In the genomic region with DNA sequence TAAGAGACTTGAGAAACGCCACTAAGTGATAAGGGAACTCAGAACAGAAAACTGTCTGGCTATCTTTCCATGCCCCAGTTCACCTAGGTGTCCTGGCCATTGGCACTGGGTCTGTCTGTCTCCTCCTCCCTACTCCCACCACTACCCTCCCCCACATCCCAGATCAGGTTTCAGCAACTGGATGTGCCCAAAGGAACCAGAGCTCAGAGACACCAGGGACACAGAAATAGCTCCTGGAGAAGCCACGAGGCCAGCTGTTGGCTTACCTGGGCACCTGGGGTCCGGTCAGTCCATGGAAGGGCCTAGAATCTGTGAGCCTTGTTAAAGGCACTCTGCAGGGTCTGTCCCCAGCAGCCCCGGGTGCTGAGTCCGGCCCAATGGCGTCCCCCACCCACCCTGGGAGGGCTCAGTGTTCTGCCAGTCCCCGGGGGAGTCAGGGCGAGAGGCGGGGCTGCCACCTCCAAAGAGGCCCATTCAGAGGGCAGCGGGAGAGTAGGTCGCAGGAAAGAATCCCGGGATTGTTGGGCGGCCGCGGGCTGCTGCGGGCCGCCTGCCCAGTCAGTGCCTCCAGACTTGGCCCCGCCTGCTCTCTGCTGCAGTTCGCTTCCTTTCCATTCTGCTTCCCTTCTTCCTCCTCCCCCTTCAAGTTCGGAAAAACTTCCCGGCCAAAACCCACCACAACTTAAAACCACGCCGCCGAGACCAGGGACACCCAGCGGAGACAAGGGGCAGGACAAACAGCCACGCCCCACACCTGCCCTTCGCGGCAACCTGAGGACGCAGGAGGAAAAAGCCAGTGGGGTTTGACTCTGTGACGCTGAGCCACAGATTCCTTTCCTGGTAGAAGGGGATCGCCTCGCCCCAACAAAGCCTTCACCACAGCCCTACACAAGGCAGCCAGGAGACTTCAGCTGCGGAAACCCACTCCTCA, we compare ENCODE assay signal across 8 mouse cellular contexts.
DNase-seq lines count a peak whose midpoint lies in the region; ATAC-seq and TF ChIP-seq lines count a peak whose summit lies in the region.

No protein-coding gene starts in this region.

- peak; percentile 67 for DNase-seq in cerebellum, adult 9-11 months
- DNase-seq in frontal cortex, postnatal 10 days (ENCODE audit: low spot score in 2 of 2): peak; percentile 71 to 75
- DNase-seq in heart, postnatal 4 days: peak; percentile 83
- DNase-seq in layer of hippocampus, adult 8-10 months (ENCODE audit: low spot score in 2 of 2): peak; percentile 75 to 82
- DNase-seq in lung, adult 18-20 months: peak; percentile 80 to 86
- peak; percentile 51 for DNase-seq in urinary bladder, adult 2 months (ENCODE audit: low spot score)

- no peaks in the 10 kb centered on the region for H3K9me3 ChIP-seq in ES-Bruce4 (replicated peaks; ENCODE audit: control insufficient read depth, insufficient read depth, low read length, poor library complexity, severe bottlenecking)
- H3K9me3 ChIP-seq in neural tube, embryonic 15.5 days (replicated peaks): no peaks in the 10 kb centered on the region

- TF ChIP-seq CTCF in ES-Bruce4 (IDR thresholded peaks at IDR 0.05; ENCODE audit: low read depth, low read length): no peak

- peak; percentile 80 for ATAC-seq in neural tube, embryonic 15.5 days (ENCODE audit: low FRiP score)

- H3K4me2 ChIP-seq in neural tube, embryonic 15.5 days: peak overlapping the region; percentile 88

- peak overlapping the region; percentile 38; the same call in 1 of the 2 replicates for H3K27ac ChIP-seq in ES-Bruce4 (ENCODE audit: insufficient read depth, low read length)
- H3K27ac ChIP-seq in neural tube, embryonic 15.5 days (replicated peaks): peak overlapping the region; percentile 79

- no peak for TF ChIP-seq POLR2A in ES-Bruce4 (IDR thresholded peaks at IDR 0.05; ENCODE audit: insufficient read depth, low read length)

- TF ChIP-seq EP300 in ES-Bruce4 (IDR thresholded peaks at IDR 0.05; ENCODE audit: insufficient read depth, low read depth, low read length): no peak

- no peaks in the 10 kb centered on the region for H3K27me3 ChIP-seq in ES-Bruce4 (ENCODE audit: control insufficient read depth, insufficient read depth, low read length, poor library complexity, severe bottlenecking)
- no peaks in the 10 kb centered on the region for H3K27me3 ChIP-seq in neural tube, embryonic 15.5 days (replicated peaks)

- under 1% methylated on average over 32 of the region's 33 CpGs for WGBS in neural tube, embryonic 15.5 days

- H3K9ac ChIP-seq in ES-Bruce4 (ENCODE audit: low read depth, poor library complexity, severe bottlenecking): peak overlapping the region; percentile 44; the same call in 1 of the 2 replicates
- H3K9ac ChIP-seq in neural tube, embryonic 15.5 days (replicated peaks): peak overlapping the region; percentile 53

- peak overlapping the region; percentile 27 for H3K4me3 ChIP-seq in ES-Bruce4 (ENCODE audit: low read depth, low read length)
- H3K4me3 ChIP-seq in neural tube, embryonic 15.5 days (replicated peaks): peak overlapping the region; percentile 43

- H3K4me1 ChIP-seq in ES-Bruce4 (ENCODE audit: control insufficient read depth, insufficient read depth, low read length): no peaks in the 10 kb centered on the region
- H3K4me1 ChIP-seq in neural tube, embryonic 15.5 days: peaks cover 28% of the 10 kb centered on the region

- H3K36me3 ChIP-seq in ES-Bruce4 (ENCODE audit: control insufficient read depth, insufficient read depth, low read length, poor library complexity, severe bottlenecking): no peaks in the 10 kb centered on the region
- H3K36me3 ChIP-seq in neural tube, embryonic 15.5 days: no peaks in the 10 kb centered on the region

Comparison
In these comparisons a context has a peak if more than half of its experiments do, and no peak if none do; other contexts are left out.
1. Peak in every context shown above with its lines: DNase-seq, ATAC-seq, H3K4me3 ChIP-seq and H3K27ac ChIP-seq.